Mouse (Mus musculus) layer of hippocampus, adult 8-10 months (tissue): Measurements from ENCODE around the gene Anapc2. TPM values are rescaled to one million over a fixed set of nuclear protein-coding genes. Genes with fewer than 3 reads are reported as not detected.
A peak's percentile ranks its signal among the peaks of the same experiment; 100 is the strongest.
"Not testable (repeated sequence)": the region's sequence is repeated elsewhere in the genome, so short reads cannot be mapped to it uniquely, and the experiment has no call there.

ENCODE experiments used
- DNase-seq, 2 experiments: peaks; one replicate each; pipeline ENCODE4 v3.0.0; 2022; ENCODE audit warnings: low spot score in 2 of 2
- total RNA-seq, 4 experiments: library from RNA; stranded (reverse); gene quantifications; 2 replicates each; pipeline ENCODE4 v1.2.4; 2022

The Anapc2 gene
- total RNA-seq, 4 experiments from 2014 or later = 87.9 to 110 (median 99.0) TPM

GRCm38 (mm10) chr2:25240723-25241437, 31.4 kb upstream of the Anapc2 start:
- DNase-seq = peak; percentile 60 to 64

GRCm38 (mm10) chr2:25241438-25241775, 30.9 kb upstream of the Anapc2 start:
- DNase-seq = no peak

GRCm38 (mm10) chr2:25242101-25242506, 30.2 kb upstream of the Anapc2 start, which contains the start of the genes Rnf208 and Cysrt1:
Gene Rnf208, plus strand, starts transcription at chr2:25242255.
Gene Cysrt1, minus strand, starts transcription at chr2:25242452.
- DNase-seq = no peak

- DNase-seq = no peak
These were observed 28.9 kb upstream of the Anapc2 start for GRCm38 (mm10) chr2:25243342-25243741.

- DNase-seq = no peak
These were observed 28.1 kb upstream of the Anapc2 start for GRCm38 (mm10) chr2:25244144-25244543.

GRCm38 (mm10) chr2:25246183-25247072, 25.9 kb upstream of the Anapc2 start, which contains the start of gene AL732309.1:
Gene AL732309.1, minus strand, starts transcription at chr2:25246863.
- no peak for DNase-seq

- no peak for DNase-seq
These were observed 19.9 kb upstream of the Anapc2 start for GRCm38 (mm10) chr2:25252331-25252730.

GRCm38 (mm10) chr2:25255284-25255779, 16.9 kb upstream of the Anapc2 start, which contains the start of gene Tmem203:
Gene Tmem203, plus strand, starts transcription at chr2:25255439.
- peak in 1 of 2 experiments; percentile 78 for DNase-seq

GRCm38 (mm10) chr2:25256443-25257109, 15.7 kb upstream of the Anapc2 start:
- not testable (repeated sequence) for DNase-seq

- DNase-seq = not testable (repeated sequence)
These were observed 15.0 kb upstream of the Anapc2 start for GRCm38 (mm10) chr2:25257250-25257649.

GRCm38 (mm10) chr2:25258887-25259286, 13.4 kb upstream of the Anapc2 start:
- DNase-seq = no peak

GRCm38 (mm10) chr2:25261870-25262269, 10.4 kb upstream of the Anapc2 start:
- DNase-seq = peak in 1 of 2 experiments; percentile 47

GRCm38 (mm10) chr2:25262291-25262767, 9.9 kb upstream of the Anapc2 start, which contains the start of gene Tprn:
Gene Tprn, plus strand, starts transcription at chr2:25262618.
- peak; percentile 94 to 97 for DNase-seq

- no peak for DNase-seq
These were observed 9.3 kb upstream of the Anapc2 start for GRCm38 (mm10) chr2:25262795-25263622.

GRCm38 (mm10) chr2:25263623-25264285, 8.5 kb upstream of the Anapc2 start:
- DNase-seq = no peak

- DNase-seq = no peak
These were observed 8.0 kb upstream of the Anapc2 start for GRCm38 (mm10) chr2:25264286-25264660.

GRCm38 (mm10) chr2:25264851-25265250, 7.4 kb upstream of the Anapc2 start:
- DNase-seq = no peak

- DNase-seq = peak in 1 of 2 experiments; percentile 53
These were observed 6.2 kb upstream of the Anapc2 start for GRCm38 (mm10) chr2:25265897-25266656.

- peak; percentile 79 to 85 for DNase-seq
These were observed 5.6 kb upstream of the Anapc2 start for GRCm38 (mm10) chr2:25266720-25267119.
